Mouse (Mus musculus): ENCODE measurements around the gene Bpifb2.
A peak's percentile ranks its signal among the peaks of the same experiment; 100 is the strongest.

Bpifb2 gene

DNA sequence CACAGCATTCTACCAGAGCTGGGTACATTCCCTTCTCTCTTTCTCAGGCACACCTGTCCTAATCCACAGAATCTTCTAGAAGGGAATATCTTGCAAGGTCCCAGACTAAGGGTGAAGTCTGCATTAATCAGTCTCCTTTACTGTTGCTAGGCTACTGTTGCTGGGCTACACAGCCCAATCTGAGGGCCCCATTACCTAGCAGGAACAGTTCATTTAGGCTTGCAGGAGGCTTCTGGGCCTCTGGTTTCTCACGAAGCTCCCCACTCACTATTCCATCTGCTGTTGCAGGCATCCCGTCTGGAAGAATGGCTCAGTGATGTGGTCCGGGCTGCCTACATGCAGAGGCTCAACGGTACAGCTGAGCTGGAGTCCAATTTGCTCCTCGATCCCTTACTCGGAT is 56.3 kb downstream of the Bpifb2 start:
- DNase-seq (ENCODE audit: low spot score in 2 of 2): no peak

DNA sequence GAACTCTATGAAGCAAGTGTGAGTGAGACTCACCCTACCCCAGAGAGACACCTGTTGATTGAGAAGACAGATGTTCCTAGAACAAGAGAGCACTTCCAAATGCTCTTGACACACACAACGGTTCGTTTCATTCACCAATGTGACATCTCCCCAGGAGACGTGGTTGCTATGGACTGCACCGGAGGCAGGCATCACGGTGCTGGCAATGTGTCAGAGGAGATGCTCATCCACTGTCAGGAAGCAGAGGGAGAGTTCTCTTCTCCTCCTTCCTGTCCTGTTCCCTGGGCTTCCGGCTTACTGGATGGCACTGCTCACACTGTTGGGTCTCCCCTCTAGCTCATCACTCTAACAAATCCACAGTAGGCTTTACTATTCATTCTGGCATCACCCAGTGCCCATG is 58.5 kb downstream of the Bpifb2 start:
- no peak for DNase-seq (ENCODE audit: low spot score in 2 of 2)

DNA sequence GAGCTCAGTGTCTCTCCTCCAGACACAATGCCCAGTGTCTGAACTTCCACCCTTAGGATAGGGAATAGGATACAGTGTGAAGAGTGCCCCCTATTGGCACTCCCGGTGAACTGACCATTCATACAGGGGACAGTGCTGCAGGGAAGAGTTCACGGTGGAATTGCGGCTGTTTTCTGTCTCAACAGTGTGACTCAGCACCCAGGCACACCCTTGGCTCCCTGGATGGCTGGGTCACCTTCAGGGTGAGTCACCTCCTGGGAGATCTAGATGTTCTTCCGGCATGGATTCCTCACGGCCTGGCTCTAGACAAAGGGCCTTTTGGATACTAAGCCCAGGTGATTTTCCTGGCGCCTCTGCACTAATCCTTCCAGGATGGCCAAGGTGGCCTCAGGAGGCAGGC is 60.5 kb downstream of the Bpifb2 start:
- DNase-seq (ENCODE audit: low spot score in 2 of 2): no peak

DNA sequence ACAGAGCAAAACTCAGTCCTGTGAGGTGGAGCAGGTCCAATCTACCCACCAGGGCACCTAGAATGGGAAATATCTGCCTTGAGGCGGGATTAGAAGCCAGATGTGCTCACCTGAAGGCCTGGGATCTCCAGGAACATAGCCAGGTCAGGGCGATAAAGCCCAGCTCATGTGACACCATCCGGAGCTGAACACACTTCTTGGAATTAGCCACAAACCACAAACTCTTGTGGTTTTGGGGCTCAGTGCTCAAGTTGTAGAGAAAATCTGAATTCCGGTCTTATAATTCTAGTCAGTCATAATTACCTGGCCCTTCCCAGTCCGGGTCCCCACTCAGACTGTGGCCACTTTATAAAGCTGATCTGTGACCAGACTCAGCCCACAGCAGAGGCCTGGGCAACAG is 63.0 kb downstream of the Bpifb2 start, which contains the start of gene Bpifb4:
Gene Bpifb4, plus strand, starts transcription at position 370 of the 400 bp plus-strand sequence.
- no peak for DNase-seq (ENCODE audit: low spot score in 2 of 2)

DNA sequence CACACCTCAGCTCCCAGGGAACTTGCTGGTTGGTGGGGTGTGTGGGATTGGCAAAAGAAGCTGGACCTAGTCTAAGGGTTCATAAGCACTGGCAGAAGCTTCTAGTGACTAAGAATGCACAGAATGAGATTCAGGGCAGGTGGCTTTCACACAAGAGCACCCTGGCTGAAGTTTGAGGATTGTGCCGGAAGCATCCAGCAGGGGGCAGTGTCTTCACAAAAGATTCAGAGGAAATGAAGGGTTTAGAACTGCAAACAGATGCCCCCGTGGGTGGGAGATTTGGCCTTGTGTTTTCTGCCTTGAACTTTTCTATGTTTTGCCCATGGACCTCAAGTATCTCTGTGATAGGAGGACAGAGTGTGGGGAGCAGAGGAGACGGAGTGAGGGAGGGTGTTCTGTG is 68.7 kb downstream of the Bpifb2 start:
- peak in 1 of 2 experiments; percentile 53 for DNase-seq (ENCODE audit: low spot score in 2 of 2)

DNA sequence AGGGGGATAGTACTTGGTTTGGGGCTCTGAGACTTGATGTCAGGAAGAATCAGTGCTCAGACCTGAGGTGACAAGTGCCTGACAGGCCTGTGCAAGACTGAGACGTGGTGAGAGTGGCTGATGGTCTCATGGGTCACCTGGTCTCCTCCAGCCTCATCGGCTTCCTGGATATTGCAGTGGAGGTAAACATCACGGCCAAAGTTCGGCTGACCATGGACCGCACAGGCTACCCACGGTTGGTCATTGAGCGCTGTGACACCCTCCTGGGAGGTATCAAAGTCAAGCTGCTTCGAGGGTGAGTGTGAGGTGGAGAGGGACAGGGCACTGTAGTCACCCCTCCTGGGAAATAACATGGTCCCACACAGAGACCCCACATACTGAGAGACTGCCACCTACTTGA is 69.7 kb downstream of the Bpifb2 start:
- DNase-seq (ENCODE audit: low spot score in 2 of 2): no peak
